ENCODE assay signal across 7 mouse cellular contexts in the genomic region with DNA sequence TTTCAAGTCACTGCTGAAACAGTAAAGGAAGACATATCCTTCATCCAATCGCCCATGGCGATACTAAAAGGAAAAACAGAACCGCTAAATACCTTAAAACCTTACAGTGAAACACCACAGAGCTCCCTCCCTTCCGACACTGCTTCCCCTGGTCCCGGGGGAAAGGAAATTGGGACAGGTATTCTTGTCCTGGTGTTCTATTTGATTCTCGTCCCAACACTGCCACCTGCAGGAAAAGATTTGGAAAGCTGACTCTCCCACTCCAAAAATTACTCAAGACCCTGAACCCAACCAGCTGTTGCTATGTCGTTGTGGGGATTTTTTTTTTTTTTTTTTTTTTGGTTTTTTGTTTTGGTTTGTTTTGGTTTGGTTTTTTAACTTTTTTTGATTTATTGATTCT. TPM values are rescaled to one million over a fixed set of nuclear protein-coding genes. Genes with fewer than 3 reads are reported as not detected.
DNase-seq lines count a peak whose midpoint lies in the region; ATAC-seq and TF ChIP-seq lines count a peak whose summit lies in the region.

No protein-coding gene starts in this region.

- peak overlapping the region; percentile 21; the same call in 1 of the 2 replicates for H3K4me2 ChIP-seq in kidney, postnatal 0 days (ENCODE audit: low read length)

- no peak overlapping the region for H3K27ac ChIP-seq in kidney, postnatal 0 days
- H3K27ac ChIP-seq in small intestine, adult 2 months (ENCODE audit: insufficient read depth, low read depth, low read length), result no peak overlapping the region

- H3K27me3 ChIP-seq in kidney, postnatal 0 days (ENCODE audit: insufficient read depth, low read length), result no peaks in the 10 kb centered on the region
- no peaks in the 10 kb centered on the region for H3K27me3 ChIP-seq in small intestine, adult 2 months (ENCODE audit: control insufficient read depth, insufficient read depth, low read length)

- 1% methylated on average over 7 of the region's 7 CpGs for whole genome bisulfite sequencing in kidney, postnatal 0 days
- WGBS in small intestine, adult 2 months, result 4% methylated on average over 7 of the region's 7 CpGs

- no peak overlapping the region for H3K9ac ChIP-seq in kidney, postnatal 0 days (ENCODE audit: low read depth, low read length)

- no peak for ATAC-seq in kidney, postnatal 0 days (replicated peaks; ENCODE audit: low FRiP score, low read depth)

- H3K9me3 ChIP-seq in kidney, postnatal 0 days (replicated peaks; ENCODE audit: low read length), result no peaks in the 10 kb centered on the region

- TF ChIP-seq CTCF in kidney, postnatal 0 days (IDR thresholded peaks at IDR 0.05; ENCODE audit: low read depth), result peak; percentile 78
- TF ChIP-seq CTCF in small intestine, adult 2 months (IDR thresholded peaks at IDR 0.05; ENCODE audit: extremely low read depth, insufficient read length, insufficient replicate concordance, low read depth, low read length), result peak; percentile 46; the same call in 1 of the 2 replicates

- no peaks in the 10 kb centered on the region for H3K36me3 ChIP-seq in kidney, postnatal 0 days (ENCODE audit: insufficient read depth, low read length)
- H3K36me3 ChIP-seq in small intestine, adult 2 months (ENCODE audit: control insufficient read depth, insufficient read depth, low read length), result no peaks in the 10 kb centered on the region

- no peaks in the 10 kb centered on the region for H3K4me1 ChIP-seq in kidney, postnatal 0 days (replicated peaks; ENCODE audit: insufficient read depth, low read length)
- H3K4me1 ChIP-seq in small intestine, adult 2 months (ENCODE audit: control insufficient read depth, insufficient read depth, insufficient read length, low read length), result no peaks in the 10 kb centered on the region

- DNase-seq in thymus, postnatal 0 days (ENCODE audit: low spot score), result peak; percentile 53
- DNase-seq in thymus, adult 18-20 months, result no peak
- DNase-seq in c-Kit-positive CD71-positive TER-119-negative erythroid progenitor cells, embryonic 14.5 days (ENCODE audit: low read depth), result peak; percentile 60
- peak; percentile 43 to 74 for DNase-seq in frontal cortex, postnatal 36 days (ENCODE audit: low spot score in 2 of 2)
- peak; percentile 94 for DNase-seq in kidney, postnatal 0 days (ENCODE audit: low spot score)
- DNase-seq in lung, postnatal 25 days (ENCODE audit: low spot score), result peak; percentile 69

- H3K4me3 ChIP-seq in kidney, postnatal 0 days (replicated peaks; ENCODE audit: low read depth, low read length), result no peak overlapping the region
- H3K4me3 ChIP-seq in small intestine, adult 2 months (ENCODE audit: low read depth, low read length), result no peak overlapping the region

- no peak for TF ChIP-seq POLR2A in small intestine, adult 2 months (IDR thresholded peaks at IDR 0.05; ENCODE audit: low read depth, low read length)

RNA-seq across cellular contexts. Expression of a gene that starts 24.6 kb away (rescaled TPM):
- 988 and 1,015 TPM in 2 replicates for polyA plus RNA-seq in thymus, postnatal 0 days (2015; fragmentation: Nextera tagmentation; extraction: Ambion mirVana)
- polyA plus RNA-seq in kidney, postnatal 0 days (2015; fragmentation: Nextera tagmentation; extraction: Ambion mirVana), result 732 and 795 TPM in 2 replicates
- polyA plus RNA-seq in small intestine, adult 2 months (2012; rRNA removed), result 1,479 and 1,553 TPM in 2 replicates

RNA-seq across cellular contexts. Expression of a gene that starts 41.7 kb away (rescaled TPM):
- polyA plus RNA-seq in thymus, postnatal 0 days (2015; fragmentation: Nextera tagmentation; extraction: Ambion mirVana), result 3.5 and 5.5 TPM in 2 replicates
- 5.2 and 5.3 TPM in 2 replicates for polyA plus RNA-seq in kidney, postnatal 0 days (2015; fragmentation: Nextera tagmentation; extraction: Ambion mirVana)
- 10.0 and 18.7 TPM in 2 replicates for polyA plus RNA-seq in small intestine, adult 2 months (2012; rRNA removed)

RNA-seq across cellular contexts. Expression of a gene that starts 50.5 kb away (rescaled TPM):
- 1.1 and 2.1 TPM in 2 replicates for polyA plus RNA-seq in thymus, postnatal 0 days (2015; fragmentation: Nextera tagmentation; extraction: Ambion mirVana)
- 10.2 and 10.5 TPM in 2 replicates for polyA plus RNA-seq in kidney, postnatal 0 days (2015; fragmentation: Nextera tagmentation; extraction: Ambion mirVana)
- polyA plus RNA-seq in small intestine, adult 2 months (2012; rRNA removed), result 4.9 and 12.6 TPM in 2 replicates

RNA-seq across cellular contexts. Expression of a gene that starts 51.0 kb away (rescaled TPM):
- 7.6 and 8.8 TPM in 2 replicates for polyA plus RNA-seq in thymus, postnatal 0 days (2015; fragmentation: Nextera tagmentation; extraction: Ambion mirVana)
- polyA plus RNA-seq in kidney, postnatal 0 days (2015; fragmentation: Nextera tagmentation; extraction: Ambion mirVana), result 4.4 and 10.3 TPM in 2 replicates
- 3.3 and 3.9 TPM in 2 replicates for polyA plus RNA-seq in small intestine, adult 2 months (2012; rRNA removed)

Comparison
In these comparisons a context has a peak if more than half of its experiments do, and no peak if none do; other contexts are left out.
1. DNase-seq: peak in thymus, postnatal 0 days (single experiment), c-Kit-positive CD71-positive TER-119-negative erythroid progenitor cells, embryonic 14.5 days (single experiment), frontal cortex, postnatal 36 days (2 of 2), kidney, postnatal 0 days (single experiment) and lung, postnatal 25 days (single experiment); none in thymus, adult 18-20 months (0 of 2).